Mouse (Mus musculus) ES-Bruce4 (cell line): Measurements from ENCODE around the gene Urb1.

Experiments
- CTCF ChIP-seq: IDR thresholded peaks from one replicate; pipeline ENCODE4 v1.8.1; 2011; ENCODE audit warnings: low read depth, low read length
- EP300 ChIP-seq: IDR thresholded peaks from 2 replicates; pipeline ENCODE4 v1.6.1; 2011; ENCODE audit warnings: low read depth, low read length; ENCODE audit not compliant: insufficient read depth
- POLR2A ChIP-seq: IDR thresholded peaks from one replicate; pipeline ENCODE4 v1.8.1; 2011; ENCODE audit warnings: low read length; ENCODE audit not compliant: insufficient read depth

- no peak for TF ChIP-seq POLR2A
- TF ChIP-seq EP300: no peak
- no peak for TF ChIP-seq CTCF
Observed at GRCm38 (mm10) chr16:90822981-90823380, 12.8 kb upstream of the Urb1 start.
